Mouse (Mus musculus) heart, embryonic 12.5 days (tissue): ENCODE data around the gene Jmjd7. TPM values are rescaled to one million over a fixed set of nuclear protein-coding genes. Genes with fewer than 3 reads are reported as not detected.

Experiments
- ATAC-seq: fragments of 200-750 bp; cut with Nextera tagmentation; 2 replicates; pipeline ENCODE4 v1.8.0; 2017; ENCODE audit warnings: moderate TSS enrichment, moderate library complexity; ENCODE audit not compliant: insufficient number of reproducible peaks, low FRiP score
- H3K27ac ChIP-seq: fragments of 300-500 bp; sonication (generic); 2 replicates; pipeline ENCODE4 v1.5.1; 2016; ENCODE audit warnings: mild to moderate bottlenecking, moderate library complexity; ENCODE audit not compliant: poor library complexity, severe bottlenecking
- H3K27me3 ChIP-seq: fragments of 300-500 bp; sonication (generic); replicated peaks from 2 replicates; pipeline ENCODE4 v1.6.1; 2016; ENCODE audit warnings: mild to moderate bottlenecking, moderate library complexity
- H3K36me3 ChIP-seq: fragments of 300-500 bp; sonication (generic); 2 replicates; pipeline ENCODE4 v1.6.1; 2016; ENCODE audit warnings: mild to moderate bottlenecking, moderate library complexity
- H3K4me1 ChIP-seq: fragments of 300-500 bp; sonication (generic); replicated peaks from 2 replicates; pipeline ENCODE4 v1.6.1; 2016; ENCODE audit warnings: mild to moderate bottlenecking
- H3K4me2 ChIP-seq: fragments of 300-500 bp; sonication (generic); 2 replicates; pipeline ENCODE4 v1.6.1; 2016; ENCODE audit warnings: mild to moderate bottlenecking, moderate library complexity
- H3K4me3 ChIP-seq: fragments of 300-500 bp; sonication (generic); 2 replicates; pipeline ENCODE4 v1.5.1; 2016; ENCODE audit warnings: mild to moderate bottlenecking
- H3K9ac ChIP-seq: fragments of 300-500 bp; sonication (generic); 2 replicates; pipeline ENCODE4 v1.6.1; 2016; ENCODE audit warnings: mild to moderate bottlenecking, moderate library complexity
- H3K9me3 ChIP-seq: fragments of 300-500 bp; sonication (generic); replicated peaks from 2 replicates; pipeline ENCODE4 v1.6.1; 2016; ENCODE audit warnings: mild to moderate bottlenecking, moderate library complexity
- WGBS: fragments of 180-500 bp; shearing (Covaris S2); methylation state at CpG from one replicate; pipeline ENCODE4 v1.1.7; 2016; 5-methylcytosine and 5-hydroxymethylcytosine counted together
- polyA plus RNA-seq: library from polyadenylated mRNA; unstranded; fragments of >200 nt; fragmentation: Nextera tagmentation; extraction: Ambion mirVana; gene quantifications from 2 replicates; pipeline ENCODE4 v1.2.1, GENCODE M21; 2016

The Jmjd7 gene
- polyA plus RNA-seq, 1 experiment from 2014 or later, result 13.1 TPM

DNA sequence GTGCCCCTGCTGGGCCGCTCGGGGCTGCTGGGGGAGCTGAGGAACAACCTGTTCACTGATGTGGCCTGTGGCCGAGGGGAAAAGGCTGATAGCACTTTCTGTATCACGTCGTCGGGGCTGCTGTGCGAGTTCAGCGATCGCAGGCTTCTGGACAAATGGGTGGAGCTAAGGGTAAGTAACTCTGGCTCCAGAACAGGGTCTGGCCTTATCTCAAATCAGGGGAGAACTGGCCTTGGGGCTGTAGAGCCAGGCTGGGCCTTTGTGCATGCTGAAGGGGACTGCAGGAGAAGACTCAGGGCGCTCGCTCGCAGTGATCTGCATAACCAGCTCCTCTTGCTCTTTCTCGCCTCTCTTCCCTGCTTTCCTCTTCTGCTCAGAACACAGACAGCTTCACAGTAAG, 14.4 kb upstream of the Jmjd7 start:
- H3K36me3 ChIP-seq, result peaks cover 19% of the 10 kb centered on the region
- H3K4me3 ChIP-seq, result no peak overlapping the region
- no peaks in the 10 kb centered on the region for H3K9me3 ChIP-seq
- no peak overlapping the region for H3K27ac ChIP-seq
- no peaks in the 10 kb centered on the region for H3K27me3 ChIP-seq
- ATAC-seq, result no peak
- peak overlapping the region; percentile 24; the same call in 1 of the 2 replicates for H3K9ac ChIP-seq
- H3K4me2 ChIP-seq, result no peak overlapping the region
- WGBS, result 45% methylated on average over 13 of the region's 13 CpGs
- peaks cover 12% of the 10 kb centered on the region for H3K4me1 ChIP-seq

DNA sequence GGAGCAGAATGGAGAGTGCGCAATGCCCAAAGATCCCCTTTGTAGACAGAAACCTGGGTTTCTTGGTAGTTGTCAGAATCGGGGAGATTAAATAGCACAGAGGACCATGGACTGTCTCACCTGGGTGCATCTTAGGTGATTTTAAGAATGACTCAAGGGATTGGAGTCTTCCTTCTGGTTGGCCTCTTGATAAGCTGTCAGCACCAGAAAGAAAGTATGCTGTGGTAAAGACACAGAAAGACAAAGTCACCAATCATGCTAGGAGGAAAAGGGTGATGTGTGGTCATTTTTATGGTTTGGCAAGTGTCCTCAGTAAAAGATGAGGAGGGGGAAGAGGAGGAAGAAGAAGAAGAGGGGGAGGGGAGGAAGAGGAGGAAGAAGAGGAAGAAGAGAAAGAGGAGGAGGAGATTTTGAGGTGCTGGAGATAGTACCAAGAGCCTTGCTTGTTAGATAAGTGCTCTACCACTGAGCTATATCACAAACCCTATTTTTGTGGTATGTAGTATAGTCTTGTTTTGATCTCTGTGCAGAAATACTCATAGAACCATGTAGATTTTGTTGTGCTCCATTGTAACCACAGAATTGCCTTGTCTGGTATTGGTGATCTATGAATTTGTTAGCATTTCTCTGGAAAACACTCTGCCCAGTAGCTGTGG, 13.3 kb upstream of the Jmjd7 start:
- Histone ChIP-seq H3K9me3 (no peaks in the 10 kb centered on the region), H3K4me1 (peaks cover 7% of the 10 kb centered on the region; the same call in 1 of the 2 replicates), H3K4me3 (no peak overlapping the region), H3K36me3 (peaks cover 28% of the 10 kb centered on the region), H3K9ac (no peak overlapping the region), H3K27ac (no peak overlapping the region), H3K27me3 (no peaks in the 10 kb centered on the region), H3K4me2 (no peak overlapping the region)
- 89% methylated on average over 2 of the region's 2 CpGs for whole genome bisulfite sequencing
- ATAC-seq, result no peak

DNA sequence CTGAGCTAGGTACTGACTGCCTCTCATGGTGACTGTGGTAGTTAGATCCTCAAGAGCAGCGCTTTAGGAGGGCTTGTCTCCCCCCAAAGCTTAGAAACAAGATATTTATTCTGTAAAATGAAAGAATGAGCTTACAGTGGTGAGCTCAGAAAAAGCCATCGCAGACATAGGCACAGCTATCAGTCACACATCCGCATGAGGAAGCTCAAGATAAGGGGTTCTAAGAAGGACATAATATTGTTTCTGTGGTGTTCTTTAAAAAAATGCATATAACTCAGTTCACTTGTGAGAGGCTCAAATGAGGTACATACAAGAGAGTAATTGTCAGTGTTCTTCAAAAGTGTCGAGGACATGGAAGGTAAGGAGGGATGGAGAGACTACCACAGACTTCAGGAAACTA, 11.4 kb upstream of the Jmjd7 start:
- no peak overlapping the region for H3K27ac ChIP-seq
- WGBS, result 79% methylated on average over 4 of the region's 4 CpGs
- H3K4me2 ChIP-seq, result no peak overlapping the region
- H3K4me3 ChIP-seq, result no peak overlapping the region
- no peak overlapping the region for H3K9ac ChIP-seq
- no peaks in the 10 kb centered on the region for H3K9me3 ChIP-seq
- H3K27me3 ChIP-seq, result no peaks in the 10 kb centered on the region
- peaks cover 7% of the 10 kb centered on the region; the same call in 1 of the 2 replicates for H3K4me1 ChIP-seq
- no peak for ATAC-seq
- H3K36me3 ChIP-seq, result peaks cover 47% of the 10 kb centered on the region

- Histone ChIP-seq H3K4me1 (peaks cover 7% of the 10 kb centered on the region; the same call in 1 of the 2 replicates), H3K9ac (no peak overlapping the region), H3K27ac (no peak overlapping the region), H3K36me3 (peaks cover 64% of the 10 kb centered on the region), H3K27me3 (no peaks in the 10 kb centered on the region), H3K9me3 (no peaks in the 10 kb centered on the region), H3K4me3 (no peak overlapping the region), H3K4me2 (no peak overlapping the region)
- no peak for ATAC-seq
- WGBS, result 94% methylated on average over 12 of the region's 12 CpGs
Measured at GRCm38 (mm10) chr2:120017599-120017998, 9.7 kb upstream of the Jmjd7 start.

DNA sequence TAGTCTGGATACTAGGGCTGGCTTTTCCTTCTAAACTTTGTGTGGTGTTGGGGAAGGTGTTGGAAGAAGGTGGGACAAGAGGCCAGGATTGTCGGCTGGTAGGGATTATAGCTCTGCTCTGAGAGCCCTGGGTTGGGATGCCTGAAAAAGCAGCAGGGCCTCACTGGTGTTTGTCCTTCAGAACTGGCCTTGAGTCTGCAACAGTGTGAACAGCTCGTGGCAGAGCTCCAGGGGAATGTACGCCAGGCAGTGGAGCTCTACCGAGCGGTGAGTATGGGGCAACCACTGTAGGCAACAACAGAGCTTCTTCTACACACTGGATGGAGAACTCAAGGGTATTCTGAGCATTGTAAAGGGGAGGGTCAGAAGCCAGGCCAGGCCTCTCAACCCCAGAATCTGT, 2.9 kb upstream of the Jmjd7 start:
- peaks cover 20% of the 10 kb centered on the region for H3K4me1 ChIP-seq
- H3K4me3 ChIP-seq, result no peak overlapping the region
- ATAC-seq, result no peak
- no peak overlapping the region for H3K9ac ChIP-seq
- peaks cover 64% of the 10 kb centered on the region for H3K36me3 ChIP-seq
- no peaks in the 10 kb centered on the region for H3K27me3 ChIP-seq
- no peak overlapping the region for H3K4me2 ChIP-seq
- WGBS, result 59% methylated on average over 5 of the region's 5 CpGs
- no peaks in the 10 kb centered on the region for H3K9me3 ChIP-seq
- peak overlapping the region; percentile 40 for H3K27ac ChIP-seq

DNA sequence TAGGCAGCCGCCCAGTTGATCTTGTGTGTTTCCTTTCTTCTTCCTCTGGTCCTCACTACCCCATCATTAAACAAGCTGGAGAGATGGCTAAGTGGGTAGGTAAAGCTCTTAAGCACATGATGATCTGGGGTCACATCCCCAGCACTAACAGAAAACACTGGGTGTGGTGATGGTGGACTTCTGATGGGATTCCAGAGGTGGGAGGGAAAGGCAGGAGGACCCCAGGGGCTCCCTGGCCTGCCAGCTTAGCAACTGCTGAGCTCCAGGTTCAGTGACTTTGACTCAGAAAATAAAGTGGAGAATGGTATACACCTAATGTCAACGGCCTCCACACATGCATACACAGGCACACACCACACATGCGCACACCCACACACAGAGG, 658 bp downstream of the Jmjd7 start:
- ATAC-seq, result no peak
- peak overlapping the region; percentile 89 for H3K9ac ChIP-seq
- H3K4me3 ChIP-seq, result peak overlapping the region; percentile 77
- H3K4me2 ChIP-seq, result peak overlapping the region; percentile 77
- H3K4me1 ChIP-seq, result peaks cover 25% of the 10 kb centered on the region
- no peaks in the 10 kb centered on the region for H3K27me3 ChIP-seq
- peaks cover 63% of the 10 kb centered on the region for H3K36me3 ChIP-seq
- 42% methylated on average over 3 of the region's 3 CpGs for WGBS
- H3K9me3 ChIP-seq, result no peaks in the 10 kb centered on the region
- H3K27ac ChIP-seq, result peak overlapping the region; percentile 89

DNA sequence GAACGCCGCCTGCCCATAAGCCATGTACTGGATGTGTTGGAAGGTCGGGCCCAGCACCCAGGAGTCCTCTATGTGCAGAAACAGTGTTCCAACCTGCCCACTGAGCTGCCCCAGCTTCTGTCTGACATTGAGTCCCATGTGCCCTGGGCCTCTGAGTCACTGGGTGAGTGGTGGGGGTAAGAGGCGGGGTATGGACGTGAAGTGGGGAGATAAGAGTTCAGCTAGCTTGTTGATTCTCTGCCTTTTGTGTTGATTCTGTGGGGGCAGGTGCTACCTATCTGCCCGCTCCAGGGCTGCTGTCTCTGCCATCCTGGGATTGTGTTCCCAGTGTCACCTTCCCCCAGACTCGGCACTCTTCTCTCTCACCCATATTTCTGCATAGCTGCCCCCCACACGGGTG, 3.1 kb downstream of the Jmjd7 start:
- no peaks in the 10 kb centered on the region for H3K27me3 ChIP-seq
- no peak overlapping the region for H3K4me3 ChIP-seq
- no peak for ATAC-seq
- H3K9me3 ChIP-seq, result no peaks in the 10 kb centered on the region
- H3K9ac ChIP-seq, result no peak overlapping the region
- 77% methylated on average over 8 of the region's 8 CpGs for WGBS
- H3K36me3 ChIP-seq, result peaks cover 61% of the 10 kb centered on the region
- no peak overlapping the region for H3K27ac ChIP-seq
- H3K4me2 ChIP-seq, result no peak overlapping the region
- peaks cover 20% of the 10 kb centered on the region for H3K4me1 ChIP-seq

DNA sequence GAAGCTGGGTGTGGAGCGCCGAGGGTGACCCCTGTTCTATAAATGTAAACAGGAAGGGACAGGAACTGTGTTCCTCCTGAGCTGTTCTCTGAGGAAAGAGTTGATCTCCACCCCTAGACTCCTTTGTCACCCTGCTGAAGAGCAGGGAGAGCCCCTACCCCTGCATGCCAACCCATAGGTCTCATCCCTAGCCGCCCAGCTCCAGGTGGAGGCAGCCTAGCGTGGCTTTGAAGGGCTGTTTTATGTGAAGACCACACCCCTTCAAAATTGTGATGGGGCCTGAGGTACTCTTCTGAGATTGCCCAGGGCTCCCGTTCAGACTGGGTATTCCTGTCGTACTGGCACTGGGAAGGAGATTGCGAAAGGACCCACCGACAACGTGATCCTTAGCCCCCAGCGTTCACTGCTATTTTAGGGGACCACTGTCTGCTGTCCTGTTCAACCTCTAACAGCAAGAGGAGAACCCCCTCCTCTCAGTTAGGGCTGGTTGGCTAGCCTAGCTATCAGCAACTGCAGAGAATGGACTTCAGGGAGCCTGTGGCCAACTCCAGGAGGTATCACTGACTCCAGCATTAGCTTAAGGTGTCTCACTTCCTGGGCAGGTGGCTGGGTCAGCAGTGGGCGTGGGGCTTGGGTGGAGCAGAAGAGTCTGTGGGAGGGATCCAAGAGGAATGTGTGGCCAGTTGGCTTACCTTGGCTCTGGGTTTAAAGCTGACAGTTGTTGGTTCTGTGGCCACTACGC, 5.6 kb downstream of the Jmjd7 start, which contains the start of gene Pla2g4b:
Gene Pla2g4b, plus strand, starts transcription at position 692 of the 742 bp plus-strand sequence.
- Histone ChIP-seq H3K4me1 (peaks cover 12% of the 10 kb centered on the region), H3K36me3 (peaks cover 80% of the 10 kb centered on the region)
- no peak for ATAC-seq

GRCm38 (mm10) chr2:120033726-120034125, 6.4 kb downstream of the Jmjd7 start:
- Histone ChIP-seq H3K9me3 (no peaks in the 10 kb centered on the region), H3K27me3 (no peaks in the 10 kb centered on the region), H3K27ac (no peak overlapping the region), H3K4me1 (0 out of 2 replicates have a peak, but pooled peaks cover 5% of the 10 kb centered on the region), H3K4me2 (no peak overlapping the region), H3K9ac (no peak overlapping the region), H3K4me3 (no peak overlapping the region), H3K36me3 (peaks cover 89% of the 10 kb centered on the region)
- ATAC-seq, result no peak
- 72% methylated on average over 5 of the region's 5 CpGs for WGBS

More for the DNA sequence above, 5.6 kb downstream of the Jmjd7 start, which contains the start of gene Pla2g4b:
- Histone ChIP-seq H3K4me3 (no peak within 1 kb of the TSS), H3K9ac (no peak within 1 kb of the TSS), H3K9me3 (no peaks in the 10 kb centered on the region), H3K27me3 (no peaks in the 10 kb centered on the region), H3K27ac (no peak within 1 kb of the TSS), H3K4me2 (no peak within 1 kb of the TSS)
- 83% methylated on average over 12 of the region's 12 CpGs for WGBS

- Histone ChIP-seq H3K4me2 (no peak overlapping the region), H3K27ac (no peak overlapping the region), H3K9ac (no peak overlapping the region), H3K4me1 (no peaks in the 10 kb centered on the region), H3K4me3 (no peak overlapping the region), H3K9me3 (no peaks in the 10 kb centered on the region), H3K36me3 (peaks cover 90% of the 10 kb centered on the region), H3K27me3 (no peaks in the 10 kb centered on the region)
- WGBS, result 91% methylated on average over 9 of the region's 9 CpGs
- ATAC-seq, result no peak
Measured at GRCm38 (mm10) chr2:120037744-120038143, 10.5 kb downstream of the Jmjd7 start.

DNA sequence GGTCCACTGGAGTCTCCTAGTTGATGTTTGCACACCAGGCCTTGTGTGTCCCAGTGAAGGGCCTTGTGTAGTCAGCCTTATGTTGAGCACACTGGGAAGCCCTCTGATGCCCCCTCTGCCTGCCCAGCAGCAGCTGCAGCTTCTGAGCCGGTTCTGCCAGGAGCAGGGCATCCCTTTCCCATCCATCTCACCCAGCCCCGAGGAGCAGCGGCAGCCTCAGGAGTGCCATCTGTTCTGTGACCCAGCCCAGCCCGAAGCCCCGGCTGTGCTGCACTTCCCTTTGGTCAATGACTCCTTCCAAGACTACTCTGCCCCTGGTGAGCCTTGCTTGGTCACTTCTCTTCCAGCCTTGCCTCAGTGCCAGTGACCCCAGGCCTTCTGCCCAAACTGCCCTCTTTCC, 13.7 kb downstream of the Jmjd7 start:
- no peaks in the 10 kb centered on the region; the same call in 1 of the 2 replicates for H3K27me3 ChIP-seq
- peaks cover 9% of the 10 kb centered on the region for H3K4me1 ChIP-seq
- H3K27ac ChIP-seq, result no peak overlapping the region
- H3K4me2 ChIP-seq, result no peak overlapping the region
- H3K9ac ChIP-seq, result no peak overlapping the region
- 95% methylated on average over 5 of the region's 5 CpGs for WGBS
- H3K4me3 ChIP-seq, result no peak overlapping the region
- no peak for ATAC-seq
- peaks cover 66% of the 10 kb centered on the region for H3K36me3 ChIP-seq
- no peaks in the 10 kb centered on the region for H3K9me3 ChIP-seq
